Mouse (Mus musculus) heart, postnatal 0 days (tissue): ENCODE measurements around the gene Nos1ap. TPM values are rescaled to one million over a fixed set of nuclear protein-coding genes. Genes with fewer than 3 reads are reported as not detected.

ENCODE experiments used
- ATAC-seq: fragments of 200-750 bp; cut with Nextera tagmentation; 2 replicates; pipeline ENCODE4 v1.8.0; 2017; ENCODE audit warnings: low read depth, moderate number of reproducible peaks, moderate library complexity; ENCODE audit not compliant: insufficient read depth
- DNase-seq: peaks from one replicate; pipeline ENCODE4 v3.0.0-alpha.2; 2016; ENCODE audit warnings: low spot score
- H3K27ac ChIP-seq: fragments of 300-500 bp; sonication (generic); 2 replicates; pipeline ENCODE4 v1.5.1; 2014; ENCODE audit warnings: low read depth, mild to moderate bottlenecking
- H3K27me3 ChIP-seq: fragments of 300-500 bp; sonication (generic); 2 replicates; pipeline ENCODE4 v1.6.1; 2014; ENCODE audit warnings: low read length, mixed read lengths; ENCODE audit not compliant: control insufficient read depth, insufficient read depth
- H3K36me3 ChIP-seq: fragments of 300-500 bp; sonication (generic); replicated peaks from 2 replicates; pipeline ENCODE4 v1.6.1; 2014; ENCODE audit warnings: low read length, mixed read lengths; ENCODE audit not compliant: control insufficient read depth, insufficient read depth
- H3K4me1 ChIP-seq: fragments of 300-500 bp; sonication (generic); 2 replicates; pipeline ENCODE4 v1.6.1; 2014; ENCODE audit warnings: antibody characterized with exemption; ENCODE audit not compliant: control insufficient read depth, insufficient read depth
- H3K4me2 ChIP-seq: fragments of 300-500 bp; sonication (generic); 2 replicates; pipeline ENCODE4 v1.6.1; 2014; ENCODE audit warnings: low read depth, mild to moderate bottlenecking, low read length, moderate library complexity
- H3K4me3 ChIP-seq: fragments of 300-500 bp; sonication (generic); 2 replicates; pipeline ENCODE4 v1.5.1; 2014; ENCODE audit warnings: low read depth, low read length
- H3K9ac ChIP-seq: fragments of 300-500 bp; sonication (generic); replicated peaks from 2 replicates; pipeline ENCODE4 v1.6.1; 2014; ENCODE audit warnings: low read depth, low read length, mixed read lengths
- H3K9me3 ChIP-seq: fragments of 300-500 bp; sonication (generic); replicated peaks from 2 replicates; pipeline ENCODE4 v1.6.1; 2016; ENCODE audit warnings: low read length; ENCODE audit not compliant: control insufficient read depth
- CTCF ChIP-seq: IDR thresholded peaks from 2 replicates; pipeline ENCODE4 v1.5.1; 2016; ENCODE audit warnings: antibody characterized with exemption, control low read depth, low read depth
- EP300 ChIP-seq: IDR thresholded peaks from 2 replicates; pipeline ENCODE4 v1.6.1; 2016; ENCODE audit warnings: antibody characterized with exemption, low read depth
- whole genome bisulfite sequencing: fragments of 180-500 bp; shearing (Covaris S2); extraction: QIAGEN DNeasy Blood & Tissue Kit; methylation state at CpG from one replicate; pipeline ENCODE4 v1.1.7; 2014; 5-methylcytosine and 5-hydroxymethylcytosine counted together
- polyA plus RNA-seq: library from polyadenylated mRNA; unstranded; fragments of >200 nt; fragmentation: Nextera tagmentation; extraction: Ambion mirVana; gene quantifications from 2 replicates; pipeline ENCODE4 v1.2.1, GENCODE M21; 2015
- total RNA-seq: library from RNA; depleted of rRNA; stranded (reverse); fragments of >200 nt; gene quantifications from 2 replicates; pipeline ENCODE4 v1.2.3, GENCODE M21; 2014; ENCODE audit warnings: low replicate concordance

Nos1ap gene
- total and polyA plus RNA-seq, 2 experiments from 2014 or later: 0.99 to 10.3 TPM

DNA sequence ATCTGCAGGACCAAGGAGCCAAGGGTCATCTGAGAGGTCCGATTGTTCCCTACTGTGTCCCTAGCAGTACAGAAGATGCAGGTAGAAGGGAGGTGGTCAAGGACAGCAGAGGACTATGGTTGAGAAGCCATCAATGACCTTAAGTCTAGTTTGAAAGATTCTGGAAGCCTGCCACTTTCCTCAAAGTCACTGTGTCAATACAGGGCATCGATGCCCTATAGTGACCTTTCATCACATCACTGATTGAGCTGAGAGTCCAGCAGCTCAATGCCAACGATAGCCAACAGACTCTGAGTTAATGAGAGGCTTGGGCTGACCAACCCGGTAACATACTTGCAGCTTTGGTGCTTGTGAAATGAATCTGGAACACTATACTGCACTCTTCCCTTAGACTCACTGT is 264.4 kb downstream of the Nos1ap start:
- H3K4me1 ChIP-seq: no peaks in the 10 kb centered on the region
- H3K9ac ChIP-seq: no peak overlapping the region
- H3K9me3 ChIP-seq: no peaks in the 10 kb centered on the region
- no peak overlapping the region for H3K4me2 ChIP-seq
- no peak for ATAC-seq
- 79% methylated on average over 4 of the region's 4 CpGs for WGBS
- no peak for TF ChIP-seq CTCF
- TF ChIP-seq EP300: no peak
- no peak overlapping the region for H3K4me3 ChIP-seq
- DNase-seq: no peak
- H3K27me3 ChIP-seq: no peaks in the 10 kb centered on the region
- peaks cover 9% of the 10 kb centered on the region for H3K36me3 ChIP-seq
- no peak overlapping the region for H3K27ac ChIP-seq

DNA sequence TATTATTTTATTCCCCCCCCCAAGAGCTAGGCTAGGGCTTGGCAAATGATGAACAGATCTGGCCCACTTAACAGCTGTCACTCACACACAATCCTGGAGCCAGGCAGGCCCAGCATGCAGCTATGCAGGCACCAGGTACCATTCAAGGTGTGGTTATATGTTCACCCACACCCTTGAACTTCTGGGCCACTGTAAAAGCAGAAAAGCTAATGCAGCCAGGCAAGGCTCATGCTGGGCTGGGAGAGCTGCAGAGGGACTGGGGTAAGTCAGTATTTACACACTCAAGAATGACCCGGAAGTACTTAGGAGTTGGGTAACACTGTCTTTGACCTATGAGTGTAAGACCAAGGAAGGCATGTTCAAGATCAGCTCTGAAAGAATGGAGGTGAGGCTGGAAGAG is 265.3 kb downstream of the Nos1ap start:
- no peaks in the 10 kb centered on the region for H3K4me1 ChIP-seq

DNA sequence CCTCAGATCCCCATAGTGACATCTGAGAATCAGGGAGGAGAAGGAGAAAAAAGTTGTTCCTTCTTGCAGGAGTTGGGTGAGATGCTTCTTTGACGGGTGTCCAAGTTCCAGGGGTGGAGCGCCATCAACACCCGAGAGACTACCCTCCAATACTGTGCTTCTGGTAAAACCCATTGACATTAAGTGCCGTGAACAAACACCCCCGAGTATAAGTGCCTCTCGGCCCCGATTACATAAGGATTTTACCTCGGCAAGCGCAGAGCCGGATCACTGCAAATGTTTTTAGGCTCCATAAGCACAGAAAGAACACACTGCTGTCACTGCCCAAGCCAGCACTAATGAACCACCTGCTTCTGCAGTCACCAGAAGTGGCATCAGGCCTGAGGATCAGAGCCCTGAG is 266.7 kb downstream of the Nos1ap start:
- H3K27me3 ChIP-seq: no peaks in the 10 kb centered on the region
- H3K4me1 ChIP-seq: no peaks in the 10 kb centered on the region
- no peak for ATAC-seq

More for the DNA sequence above, 265.3 kb downstream of the Nos1ap start:
- Histone ChIP-seq H3K4me3 (no peak overlapping the region), H3K27ac (no peak overlapping the region), H3K9me3 (no peaks in the 10 kb centered on the region), H3K27me3 (no peaks in the 10 kb centered on the region), H3K9ac (no peak overlapping the region), H3K4me2 (no peak overlapping the region), H3K36me3 (peaks cover 14% of the 10 kb centered on the region)
- ATAC-seq (no peak), DNase-seq (no peak)
- WGBS: 89% methylated on average over 1 of the region's 1 CpGs
- TF ChIP-seq EP300 (no peak), CTCF (no peak)

DNA sequence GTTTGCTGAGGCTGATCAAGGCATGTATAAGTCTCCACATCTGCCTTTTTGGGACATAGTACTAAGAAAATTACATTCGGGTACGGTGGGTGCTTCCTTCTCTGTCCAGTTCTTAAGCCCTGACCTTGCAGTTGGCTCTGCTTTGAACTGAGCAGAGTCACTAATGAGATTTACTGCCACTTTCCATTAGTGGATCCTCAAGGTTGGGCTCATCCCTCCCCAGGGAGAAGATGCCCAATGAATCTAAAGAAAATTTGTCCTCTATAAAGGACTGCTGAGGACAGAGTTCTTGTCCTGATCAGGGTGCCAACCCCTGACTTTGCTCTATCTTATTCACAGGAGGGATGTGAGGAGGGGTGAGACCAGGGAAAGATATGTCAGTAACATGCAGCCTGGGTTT is 267.6 kb downstream of the Nos1ap start:
- peaks cover 5% of the 10 kb centered on the region; the same call in 1 of the 2 replicates for H3K36me3 ChIP-seq
- no peak for TF ChIP-seq EP300
- no peak for TF ChIP-seq CTCF
- no peaks in the 10 kb centered on the region for H3K4me1 ChIP-seq
- H3K27ac ChIP-seq: no peak overlapping the region
- DNase-seq (no peak), ATAC-seq (no peak)
- WGBS: 95% methylated on average over 2 of the region's 2 CpGs
- H3K27me3 ChIP-seq: no peaks in the 10 kb centered on the region
- no peaks in the 10 kb centered on the region for H3K9me3 ChIP-seq
- no peak overlapping the region for H3K4me2 ChIP-seq
- H3K9ac ChIP-seq: no peak overlapping the region
- H3K4me3 ChIP-seq: no peak overlapping the region

More for the DNA sequence above, 266.7 kb downstream of the Nos1ap start:
- no peak for DNase-seq
- H3K4me2 ChIP-seq: no peak overlapping the region
- TF ChIP-seq EP300 (no peak), CTCF (no peak)
- no peaks in the 10 kb centered on the region for H3K9me3 ChIP-seq
- WGBS: 89% methylated on average over 10 of the region's 10 CpGs
- H3K4me3 ChIP-seq: no peak overlapping the region
- no peak overlapping the region for H3K9ac ChIP-seq
- no peak overlapping the region for H3K27ac ChIP-seq
- H3K36me3 ChIP-seq: peaks cover 5% of the 10 kb centered on the region; the same call in 1 of the 2 replicates

DNA sequence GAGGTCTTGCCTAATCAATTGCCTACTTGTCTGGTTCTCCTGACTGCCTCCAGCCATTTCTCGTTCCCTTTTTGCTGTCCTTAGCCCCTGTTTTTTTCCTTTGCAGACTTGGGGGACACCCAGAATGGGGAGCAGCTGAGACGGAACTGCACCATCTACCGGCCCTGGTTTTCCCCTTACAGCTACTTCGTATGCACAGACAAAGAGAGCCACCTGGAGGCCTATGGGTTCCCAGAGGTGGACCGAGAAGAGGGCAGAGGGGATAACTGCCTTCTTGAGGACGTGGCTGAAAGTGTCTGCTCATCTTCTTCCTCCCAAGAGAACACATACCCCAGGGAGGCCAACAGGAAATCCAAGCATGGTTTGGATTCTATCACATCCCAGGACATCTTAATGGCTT is 278.2 kb downstream of the Nos1ap start:
- no peaks in the 10 kb centered on the region for H3K4me1 ChIP-seq

DNA sequence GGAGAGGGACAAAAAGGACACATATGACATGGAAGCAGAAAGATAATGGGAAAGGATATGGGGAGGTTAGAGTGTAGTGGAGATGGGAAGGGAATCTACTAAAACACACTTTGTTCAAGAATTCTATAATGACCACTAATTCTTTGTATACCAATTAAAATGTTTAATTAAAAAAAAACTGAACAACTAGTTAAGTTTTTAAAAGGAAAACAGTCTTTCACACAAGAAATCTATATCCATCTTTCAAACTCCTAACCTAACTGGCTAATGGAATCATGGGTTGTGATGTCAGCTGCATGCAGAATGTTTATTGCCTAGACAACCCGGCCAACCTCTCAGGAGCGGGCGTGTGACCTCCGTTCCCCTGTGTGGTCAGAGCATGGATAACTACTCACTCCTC is 281.2 kb downstream of the Nos1ap start, which contains the start of gene Spata46:
Gene Spata46, plus strand, starts transcription at position 301 of the 400 bp plus-strand sequence.
- no peak within 1 kb of the TSS for H3K4me2 ChIP-seq
- no peak within 1 kb of the TSS for H3K4me3 ChIP-seq
- no peaks in the 10 kb centered on the region for H3K9me3 ChIP-seq
- DNase-seq: no peak
- no peak within 1 kb of the TSS for H3K27ac ChIP-seq
- ATAC-seq: no peak
- TF ChIP-seq CTCF (no peak), EP300 (no peak)
- H3K36me3 ChIP-seq: no peaks in the 10 kb centered on the region
- no peaks in the 10 kb centered on the region for H3K4me1 ChIP-seq
- 91% methylated on average over 4 of the region's 4 CpGs for WGBS
- H3K9ac ChIP-seq: no peak within 1 kb of the TSS
- no peaks in the 10 kb centered on the region for H3K27me3 ChIP-seq

More for the DNA sequence above, 278.2 kb downstream of the Nos1ap start:
- Histone ChIP-seq H3K36me3 (no peaks in the 10 kb centered on the region), H3K4me2 (no peak overlapping the region), H3K9me3 (no peaks in the 10 kb centered on the region), H3K9ac (no peak overlapping the region), H3K4me3 (no peak overlapping the region), H3K27ac (no peak overlapping the region), H3K27me3 (no peaks in the 10 kb centered on the region)
- ATAC-seq (no peak), DNase-seq (no peak)
- TF ChIP-seq CTCF: no peak
- TF ChIP-seq EP300: no peak
- WGBS: 74% methylated on average over 6 of the region's 6 CpGs
